Mouse (Mus musculus) c-Kit-positive CD71-negative TER-119-negative erythroid progenitor cells, embryonic 14.5 days (primary cell): ENCODE data around the gene 1700014D04Rik.
"Not testable (repeated sequence)": the region's sequence is repeated elsewhere in the genome, so short reads cannot be mapped to it uniquely, and the experiment has no call there.

Experiments used
- DNase-seq: peaks from one replicate; pipeline ENCODE4 v3.0.0-alpha.2; 2013; ENCODE audit warnings: low read depth

The 1700014D04Rik gene

DNA sequence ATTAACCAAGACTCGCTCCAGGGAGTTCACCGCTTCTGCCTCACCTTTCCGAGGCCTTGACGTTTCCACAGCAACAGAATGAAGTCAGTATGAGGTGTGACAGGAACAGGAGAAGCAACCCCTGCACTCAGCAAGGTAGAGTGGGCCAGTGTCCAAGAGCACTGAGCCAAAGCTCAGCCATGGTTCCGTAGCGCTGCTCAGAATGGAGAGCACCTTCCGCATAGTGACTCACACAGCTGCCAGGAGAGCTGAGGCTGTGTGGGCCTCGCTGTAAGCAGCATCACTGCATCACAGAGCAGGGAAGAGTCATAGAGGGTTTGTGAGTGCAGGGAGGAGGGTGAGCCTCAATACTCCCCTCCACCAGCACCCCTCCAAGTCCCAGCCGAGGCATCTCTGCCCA, at the start of gene 1700014D04Rik:
1700014D04Rik (minus strand) TSS at position 42 of the 400 bp plus-strand sequence.
- DNase-seq, result no peak

DNA sequence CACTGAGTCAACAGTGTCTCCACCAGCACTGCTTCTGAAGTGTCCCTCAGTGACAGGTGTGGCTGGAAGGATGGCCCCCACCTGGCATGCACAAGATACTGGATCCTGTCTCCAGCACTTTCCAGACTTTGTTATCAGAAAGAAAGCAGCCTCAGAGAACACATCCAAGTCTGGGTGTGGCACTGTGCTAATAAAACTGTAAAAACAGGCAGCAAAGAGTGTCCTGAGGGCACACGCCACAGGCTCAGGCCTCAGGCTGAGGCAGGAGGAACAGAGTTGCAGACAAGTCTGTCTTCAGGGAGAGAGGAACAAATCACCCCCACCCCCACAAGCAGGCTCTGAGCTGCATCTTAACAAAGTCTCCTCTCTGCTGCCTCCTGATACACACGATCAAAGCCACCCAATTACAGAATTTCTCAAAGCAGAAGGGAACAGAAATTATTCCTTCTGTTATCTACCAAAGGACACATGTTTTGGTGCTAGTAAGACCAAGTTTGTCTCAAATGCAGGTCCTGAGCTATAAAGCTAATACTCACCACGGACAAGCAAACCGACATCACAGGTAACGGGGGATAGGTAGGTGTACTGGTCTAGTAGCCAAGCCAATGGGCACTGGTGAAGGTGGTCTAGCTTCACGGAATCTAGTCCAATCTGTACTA, 49.4 kb upstream of the 1700014D04Rik start:
- peak; percentile 17 for DNase-seq

DNA sequence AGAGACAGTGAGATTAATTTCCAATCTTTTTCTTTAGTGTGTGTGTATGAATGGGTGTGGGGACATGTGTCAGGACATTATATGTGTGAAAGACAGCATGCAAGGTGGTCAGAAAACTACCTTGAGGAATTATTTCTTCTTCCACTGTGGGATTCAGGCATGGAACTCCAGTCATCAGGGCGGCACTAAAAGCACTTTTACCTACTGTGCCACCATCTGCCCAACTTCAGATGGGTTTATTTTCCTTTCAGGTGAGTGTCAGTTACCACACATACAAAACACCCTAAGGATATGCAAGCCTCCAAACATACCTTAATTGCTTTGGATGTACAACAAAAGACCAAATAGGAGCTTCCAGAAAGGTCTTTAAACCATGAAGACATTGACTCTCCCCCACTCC, 48.2 kb upstream of the 1700014D04Rik start:
- DNase-seq, result no peak

DNA sequence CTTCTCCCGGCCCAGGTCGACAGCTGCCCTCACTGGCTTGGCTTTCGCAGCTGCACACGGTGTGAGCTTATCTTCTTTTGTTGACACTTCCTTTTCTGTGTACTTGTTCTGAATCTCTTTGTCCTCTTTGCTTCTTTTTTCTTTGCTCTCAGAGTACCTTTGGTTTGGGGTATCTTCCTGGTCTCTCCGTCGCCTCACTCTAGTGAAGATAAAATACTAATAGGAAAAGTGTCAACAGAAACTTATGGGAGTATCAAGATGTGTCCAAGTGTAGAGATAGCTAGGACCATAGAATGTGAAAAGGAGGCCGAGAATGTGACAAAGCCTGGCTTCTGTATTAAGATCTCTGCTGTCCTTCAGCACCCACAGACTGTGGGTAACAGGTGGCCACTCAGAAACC, 35.6 kb upstream of the 1700014D04Rik start, which contains the start of gene Gm49354:
Gm49354 (minus strand) TSS at position 101 of the 400 bp plus-strand sequence.
- DNase-seq, result no peak

DNA sequence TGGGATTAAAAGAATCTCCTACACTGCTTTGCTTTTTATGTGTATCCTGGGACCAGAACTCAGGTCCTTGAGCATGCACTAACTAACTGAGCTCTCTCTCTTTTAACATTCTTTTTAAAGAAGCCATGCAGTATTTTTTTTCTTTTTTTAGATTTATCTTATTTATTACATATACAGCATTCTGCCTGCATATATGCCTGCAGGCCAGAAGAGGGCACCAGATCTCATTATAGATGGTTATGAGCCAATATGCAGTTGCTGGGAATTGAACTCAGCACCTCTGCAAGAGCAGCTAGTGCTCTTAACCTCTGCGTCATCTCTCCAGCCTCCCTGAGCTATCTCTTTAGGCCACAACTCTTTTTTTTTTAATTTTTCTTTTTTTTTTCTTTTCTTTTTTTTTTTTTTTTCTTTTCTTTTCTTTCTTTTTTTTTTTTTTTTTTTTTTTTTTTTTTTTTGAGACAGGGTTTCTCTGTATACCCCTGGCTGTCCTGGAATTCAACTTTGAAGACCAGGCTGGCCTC, 33.3 kb upstream of the 1700014D04Rik start:
- DNase-seq, result not testable (repeated sequence)

DNA sequence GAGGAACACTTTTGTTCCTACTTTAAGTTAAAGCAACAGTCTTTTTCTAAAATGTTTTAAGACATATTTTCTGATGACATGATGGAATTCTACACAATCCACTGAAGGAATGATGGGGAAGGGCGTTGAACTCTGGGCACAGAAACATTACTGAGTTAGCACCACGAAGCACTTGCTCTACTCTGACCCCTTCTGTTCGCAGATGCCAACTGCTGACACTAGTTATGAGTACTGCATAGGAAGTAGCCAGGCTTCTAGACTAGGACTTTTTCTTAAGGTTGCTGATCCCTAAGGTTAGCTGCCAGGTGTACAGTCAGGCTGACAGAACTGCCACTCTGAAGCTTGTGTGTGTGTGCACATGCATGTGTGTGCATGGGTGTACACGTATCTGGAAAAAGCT, 32.7 kb upstream of the 1700014D04Rik start:
- DNase-seq, result no peak

DNA sequence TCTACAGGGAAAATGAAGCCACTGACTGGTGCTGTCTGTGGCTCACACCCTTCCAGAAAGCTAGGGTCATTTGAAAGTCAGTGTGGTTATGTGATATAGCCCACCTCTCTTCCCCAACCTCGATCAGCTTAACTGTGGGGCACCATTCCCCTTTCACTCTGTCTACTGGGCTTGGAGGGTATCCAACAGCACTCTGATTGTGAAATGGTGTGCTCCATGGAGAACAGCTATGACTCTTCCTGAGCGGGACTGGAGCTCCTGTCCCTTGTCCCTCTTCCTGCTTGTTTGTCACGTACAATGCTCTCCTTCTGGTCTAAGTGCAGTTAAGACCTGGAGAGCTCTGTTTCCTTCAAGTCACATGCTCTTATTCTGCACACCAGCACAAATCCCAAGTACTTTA, 28.6 kb upstream of the 1700014D04Rik start:
- DNase-seq, result no peak

DNA sequence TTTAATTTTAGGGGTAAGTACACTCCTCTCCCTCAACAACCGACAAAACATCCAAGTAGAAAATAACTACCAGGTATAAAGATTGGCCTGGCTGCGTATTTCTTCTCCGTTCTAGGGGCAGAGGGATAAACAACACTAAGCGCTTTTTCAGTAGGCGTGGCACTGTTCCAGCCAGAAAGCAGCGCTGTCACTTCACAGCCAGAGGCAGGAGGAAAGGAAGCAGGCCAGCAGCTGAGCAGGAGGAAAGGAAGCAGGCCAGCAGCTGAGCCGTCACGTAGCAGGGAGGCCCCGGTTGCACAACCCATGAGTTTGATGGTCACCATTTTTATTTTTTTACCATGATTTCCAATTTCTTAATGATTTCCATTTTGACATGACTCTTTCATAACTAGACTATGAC, 24.7 kb upstream of the 1700014D04Rik start:
- DNase-seq, result peak; percentile 47

DNA sequence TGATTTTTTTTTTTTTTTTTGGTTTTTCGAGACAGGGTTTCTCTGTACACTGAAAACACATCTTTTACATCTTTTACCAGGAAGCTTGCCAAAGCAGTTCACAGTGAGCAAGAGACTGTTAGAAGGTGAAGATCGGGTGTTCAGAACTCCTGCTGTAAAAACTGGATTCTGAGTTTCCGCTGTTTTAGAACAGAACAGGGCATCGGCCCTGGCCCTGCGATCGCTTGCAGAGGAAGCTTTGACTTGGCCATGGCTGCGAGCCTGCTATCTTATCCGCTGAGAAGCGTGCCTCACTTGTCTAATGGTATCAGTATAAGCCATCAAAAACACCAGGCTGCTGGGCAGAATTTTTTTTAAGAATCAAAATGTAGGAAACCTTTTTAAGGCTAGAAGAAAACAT, 24.3 kb upstream of the 1700014D04Rik start:
- peak; percentile 13 for DNase-seq

DNA sequence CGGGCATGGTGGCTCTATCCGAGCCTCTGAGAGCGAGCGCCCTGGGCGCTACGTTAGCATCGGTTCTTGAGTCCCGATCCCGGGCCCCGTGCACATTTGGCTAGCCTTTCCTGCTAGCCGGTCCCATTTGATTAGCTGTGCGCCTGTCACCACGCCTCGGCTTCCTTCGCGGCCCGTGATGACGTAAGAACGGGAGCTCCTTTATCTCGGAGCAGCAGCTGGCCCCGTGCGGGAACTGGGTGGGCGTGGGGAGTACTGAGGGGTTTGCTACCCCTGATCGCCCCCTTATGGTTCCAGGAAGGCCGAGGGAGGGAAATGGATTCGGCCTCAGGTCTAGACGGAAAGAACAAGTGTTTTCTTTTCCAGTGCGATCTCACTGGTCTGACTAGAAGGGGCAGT, 23.6 kb upstream of the 1700014D04Rik start:
- DNase-seq, result peak; percentile 92

DNA sequence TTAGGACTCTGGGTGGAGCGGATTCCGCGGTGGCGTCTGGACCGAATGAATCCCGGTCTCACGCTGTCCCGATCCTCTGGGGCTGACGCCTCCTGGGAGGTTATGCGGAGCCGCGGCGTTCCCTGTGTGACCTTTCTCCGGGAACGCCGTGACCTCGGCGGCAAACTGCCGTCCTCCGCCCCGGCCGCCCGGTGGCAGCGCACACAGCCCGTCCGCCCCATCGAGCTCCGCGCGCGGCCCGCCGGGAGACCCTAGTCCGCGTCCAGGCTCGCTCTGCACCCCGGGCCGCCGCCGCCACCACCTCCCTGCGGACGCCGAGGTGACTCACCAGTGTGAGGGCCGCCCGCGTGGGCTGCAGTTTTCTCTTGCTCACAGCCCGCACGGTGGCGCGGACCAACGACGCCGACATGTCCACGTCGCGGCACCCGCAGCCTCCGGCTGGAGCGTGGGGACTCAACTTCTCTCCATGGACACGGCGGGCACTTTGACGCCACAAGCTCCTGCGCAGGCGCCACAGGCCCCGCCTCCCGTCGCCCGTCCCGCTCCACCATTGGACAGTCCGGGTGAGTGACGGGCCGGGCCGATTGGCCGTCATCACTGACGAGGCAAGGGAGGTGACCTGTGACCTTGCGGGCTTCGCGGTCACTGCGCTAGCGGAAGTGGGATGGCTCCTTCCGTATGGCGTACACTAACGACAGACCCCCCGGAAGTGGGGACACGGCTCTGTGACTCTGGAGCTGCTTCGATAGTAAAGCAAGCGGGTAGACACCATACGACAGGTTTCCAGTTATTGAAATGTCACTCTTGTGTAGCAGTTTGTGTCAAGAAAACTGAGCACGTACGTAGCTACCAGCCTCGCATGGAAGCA, 23.0 kb upstream of the 1700014D04Rik start, which contains the start of gene Isca1:
Isca1 (minus strand) TSS at position 515 of the 868 bp plus-strand sequence.
- peak; percentile 96 for DNase-seq

DNA sequence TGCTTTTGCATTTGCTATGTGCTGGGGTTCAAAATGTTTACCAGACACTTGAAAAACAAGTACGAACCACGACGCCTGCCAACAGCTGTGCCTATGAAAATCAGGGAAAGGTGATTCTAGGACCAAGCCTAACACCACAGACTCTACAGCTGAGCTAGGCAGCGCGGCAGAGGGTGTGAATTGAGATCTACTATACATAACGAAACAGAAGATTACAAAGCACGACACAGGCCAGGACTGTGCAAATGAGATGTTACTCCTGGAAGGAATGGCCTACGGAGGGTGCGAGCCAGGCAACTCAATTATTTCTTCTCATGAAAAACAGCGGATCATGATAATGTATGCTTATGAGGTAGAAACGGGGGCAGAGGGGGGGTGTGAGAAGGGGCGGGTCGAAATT, 22.0 kb upstream of the 1700014D04Rik start:
- no peak for DNase-seq

DNA sequence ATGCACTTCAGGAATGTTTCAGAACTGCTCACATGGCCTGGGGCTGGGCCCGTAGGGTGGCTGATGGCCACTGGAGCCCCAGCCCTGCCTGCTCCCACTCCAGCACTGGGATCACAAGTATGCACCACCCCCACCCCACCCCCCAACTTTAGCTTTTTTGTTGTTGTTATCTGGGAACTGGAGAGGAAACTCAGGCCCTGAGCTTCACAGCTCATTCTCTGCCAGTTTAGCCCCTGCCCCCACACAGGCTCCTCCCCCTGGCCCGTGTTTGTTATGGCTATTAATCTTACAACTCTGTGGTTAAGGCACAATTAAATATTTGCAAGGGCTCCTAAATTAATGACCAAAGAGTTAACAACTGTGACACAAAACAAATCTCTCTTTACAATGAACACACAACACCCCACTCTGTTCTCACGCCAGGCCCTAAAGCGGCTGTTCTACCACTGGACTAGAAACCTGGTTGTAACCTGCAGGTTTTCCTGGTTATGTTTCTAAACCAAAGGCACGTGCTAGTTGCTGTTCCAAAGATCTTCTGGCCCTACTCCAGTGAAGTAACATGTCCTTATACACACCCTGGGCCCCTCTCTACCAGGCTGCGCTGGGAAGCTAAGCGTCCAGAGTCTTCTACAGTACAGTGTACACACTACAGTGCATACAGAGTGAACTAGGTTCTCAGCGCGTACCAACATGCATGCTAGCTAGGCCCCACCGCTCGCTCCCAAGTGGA, 20.4 kb upstream of the 1700014D04Rik start:
- DNase-seq, result no peak

DNA sequence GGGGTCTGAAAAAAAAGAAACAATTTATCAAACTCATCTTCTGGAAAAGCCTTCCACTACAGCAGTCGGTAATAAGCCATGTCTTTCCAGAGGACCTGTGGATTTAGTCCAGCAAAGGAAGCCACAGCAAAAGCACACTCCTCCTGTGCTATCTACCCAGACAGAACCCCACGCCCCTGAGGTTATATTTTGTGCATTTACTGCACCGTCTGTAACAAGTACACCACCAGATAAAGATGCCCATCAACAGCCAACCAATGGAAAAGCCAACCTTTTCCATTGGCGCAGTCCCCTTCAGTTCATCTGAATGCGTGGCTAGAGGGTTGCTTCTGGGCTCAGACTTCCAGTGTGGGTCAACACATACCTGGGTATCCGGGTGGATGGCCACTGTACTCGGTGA, 16.2 kb upstream of the 1700014D04Rik start:
- no peak for DNase-seq

DNA sequence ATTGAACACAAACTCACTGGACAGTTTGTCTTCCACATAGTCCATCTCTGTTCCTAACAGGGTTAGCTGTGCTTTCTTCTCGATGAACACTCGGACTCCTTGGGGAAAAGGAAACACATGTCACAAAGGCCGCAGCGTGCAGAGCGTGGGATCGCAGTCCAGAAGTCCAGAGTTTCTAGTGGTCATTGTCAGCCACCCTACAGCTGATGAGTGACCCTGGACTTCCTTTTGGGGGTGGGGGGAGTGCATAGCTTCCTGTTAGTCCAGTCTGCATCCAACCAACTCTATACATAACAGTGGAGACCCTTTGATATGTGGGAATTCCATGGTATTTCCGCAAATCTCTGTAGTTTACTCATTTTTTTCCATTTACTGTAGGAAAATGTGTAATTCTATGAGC, 10.4 kb upstream of the 1700014D04Rik start:
- no peak for DNase-seq

DNA sequence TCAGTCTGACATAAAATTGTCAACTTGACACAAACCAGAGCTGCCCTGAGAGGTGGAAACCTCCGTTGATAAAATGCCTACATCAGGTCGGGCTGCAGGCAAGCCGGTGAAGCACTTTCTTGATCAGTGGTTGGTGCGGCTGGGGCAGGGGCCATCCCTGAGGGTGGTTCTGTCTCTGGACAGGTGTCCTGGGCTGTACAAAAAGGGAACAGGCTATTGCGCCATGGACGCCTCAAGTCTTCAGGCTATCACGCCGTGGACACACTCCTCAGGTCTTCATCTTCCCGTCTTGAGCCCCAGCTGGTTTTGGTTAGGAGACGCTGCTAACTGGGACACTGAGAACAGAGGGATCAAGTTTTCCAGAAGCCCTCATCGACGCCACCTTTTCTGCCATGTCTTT, 3.8 kb upstream of the 1700014D04Rik start:
- no peak for DNase-seq

DNA sequence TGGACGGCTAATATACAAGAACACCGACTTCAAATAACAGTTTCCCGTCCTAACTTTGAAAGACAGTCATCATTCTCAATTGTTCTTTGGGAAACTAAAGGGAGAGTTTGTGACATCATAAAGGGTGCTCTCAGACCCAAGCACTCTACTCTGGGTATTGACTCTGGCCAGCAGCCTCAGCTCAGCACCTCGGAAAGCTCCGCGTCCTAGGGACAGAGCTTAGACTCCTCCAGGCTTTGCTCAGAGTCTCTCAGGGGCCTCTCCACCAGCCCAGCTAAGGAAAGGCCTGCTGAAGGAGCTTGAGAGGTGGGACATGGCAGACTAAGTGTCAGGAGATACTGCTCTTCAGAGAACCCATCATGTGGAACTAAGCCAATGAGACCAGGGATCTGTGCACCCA, 388 bp downstream of the 1700014D04Rik start:
- no peak for DNase-seq

DNA sequence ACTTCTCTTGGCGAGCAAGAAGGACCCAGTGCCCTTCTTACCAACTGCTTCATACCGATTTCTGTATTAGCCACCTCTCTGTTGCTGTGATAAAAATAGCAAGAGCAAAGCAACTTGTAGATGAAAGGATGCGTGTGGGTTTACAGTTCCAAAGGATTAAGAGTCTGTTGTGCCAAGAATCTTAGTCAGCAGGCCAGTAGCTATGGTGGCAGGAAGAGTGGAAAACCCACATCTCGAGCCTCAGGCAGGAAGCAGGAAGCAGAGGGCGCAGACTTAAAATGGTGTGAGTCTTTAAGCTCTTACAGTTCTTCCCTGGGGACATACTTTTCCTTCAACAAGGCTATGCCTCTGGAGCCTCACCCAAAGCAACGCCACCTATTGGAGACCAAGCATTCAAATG, 1.1 kb downstream of the 1700014D04Rik start:
- no peak for DNase-seq

DNA sequence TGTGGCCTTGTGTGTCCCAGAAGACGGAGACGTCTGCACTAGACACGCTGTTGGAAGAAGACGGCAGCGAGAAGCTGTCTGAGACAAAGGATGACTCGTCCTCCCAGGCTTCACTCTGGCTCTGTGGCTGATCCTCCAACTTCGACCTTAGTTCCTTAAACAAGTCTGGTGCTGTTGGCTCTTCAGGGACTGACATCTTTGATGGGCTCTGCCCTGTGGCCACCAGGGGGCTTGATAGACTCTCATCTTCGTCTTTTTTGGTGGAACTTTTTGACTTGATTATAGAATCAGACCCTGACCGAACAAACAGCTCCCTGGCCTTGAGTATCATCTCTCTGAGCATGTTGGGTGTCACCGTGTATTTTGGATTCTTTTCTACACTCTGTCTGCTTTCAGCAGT, 4.9 kb downstream of the 1700014D04Rik start:
- peak; percentile 33 for DNase-seq

DNA sequence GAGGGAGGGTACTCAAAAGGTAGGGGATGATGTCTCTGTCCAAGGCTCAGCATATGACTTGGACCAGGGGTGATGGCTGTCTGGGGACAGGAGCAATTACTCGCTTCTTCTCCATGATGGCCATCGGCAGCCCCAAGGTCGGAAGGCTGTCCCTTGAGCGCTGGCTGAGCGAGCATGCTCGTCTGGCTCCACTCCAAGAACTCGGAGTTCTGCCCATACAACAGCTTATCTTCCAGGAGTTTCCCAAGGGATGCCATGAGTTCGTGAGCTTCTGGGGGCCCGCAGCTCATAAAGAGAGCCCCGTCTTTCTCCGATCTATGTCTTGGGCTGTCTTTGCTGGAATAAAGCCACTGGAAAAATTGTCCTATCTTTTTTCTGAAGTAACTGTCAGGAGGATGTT, 5.5 kb downstream of the 1700014D04Rik start:
- no peak for DNase-seq

DNA sequence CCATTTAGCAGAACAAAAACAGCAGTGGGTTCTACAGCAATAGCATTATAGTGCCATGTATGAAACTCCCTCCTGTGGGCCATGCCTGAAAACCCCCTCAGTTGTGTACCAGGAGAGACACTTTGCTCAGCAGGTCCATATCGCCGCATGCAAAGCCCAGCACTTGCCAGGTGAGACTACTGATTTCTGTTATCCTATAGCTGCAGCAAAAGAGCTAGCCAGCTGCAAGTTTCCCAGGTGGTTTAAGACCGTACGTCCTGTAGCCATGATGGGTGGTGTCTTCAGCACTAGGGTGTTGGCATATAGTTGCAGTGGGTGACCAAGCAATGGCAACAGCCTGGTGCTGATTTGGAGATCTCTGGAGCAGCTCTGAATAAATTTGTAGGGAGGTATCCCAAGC, 7.2 kb downstream of the 1700014D04Rik start:
- no peak for DNase-seq

DNA sequence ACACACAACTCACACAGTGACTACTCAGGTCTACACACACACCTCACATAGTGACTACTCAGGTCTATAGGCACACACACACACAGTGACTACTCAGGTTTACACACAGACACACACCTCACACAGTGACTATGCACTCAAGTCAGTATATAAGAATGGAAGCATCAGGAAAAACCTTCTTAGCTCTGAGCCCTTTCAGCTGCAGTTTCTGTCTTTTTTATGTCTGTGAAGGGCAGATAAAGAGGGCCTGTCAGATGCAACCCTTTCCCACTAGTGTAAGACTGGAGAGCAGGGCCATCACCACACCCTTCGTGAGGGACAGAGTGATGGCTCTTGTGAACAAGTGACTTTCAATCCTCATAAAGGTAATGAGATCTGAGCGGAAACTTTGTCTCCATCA, 8.1 kb downstream of the 1700014D04Rik start:
- DNase-seq, result no peak
